Mouse (Mus musculus) ES-Bruce4 (cell line): ENCODE data around the gene Pappa.

Experiments
- CTCF ChIP-seq: IDR thresholded peaks from one replicate; pipeline ENCODE4 v1.8.1; 2011; ENCODE audit warnings: low read depth, low read length
- EP300 ChIP-seq: IDR thresholded peaks from 2 replicates; pipeline ENCODE4 v1.6.1; 2011; ENCODE audit warnings: low read depth, low read length; ENCODE audit not compliant: insufficient read depth
- POLR2A ChIP-seq: IDR thresholded peaks from one replicate; pipeline ENCODE4 v1.8.1; 2011; ENCODE audit warnings: low read length; ENCODE audit not compliant: insufficient read depth

GRCm38 (mm10) chr4:65132657-65133056, 8.7 kb downstream of the Pappa start:
- TF ChIP-seq POLR2A (no peak), CTCF (no peak), EP300 (no peak)
